Mouse (Mus musculus) B cell, adult 2 months (primary cell): ENCODE data around the gene Spag16.

Source experiments
- DNase-seq, 2 experiments: peaks; one replicate each; pipeline ENCODE4 v3.0.0; 2022

Spag16 gene

DNA sequence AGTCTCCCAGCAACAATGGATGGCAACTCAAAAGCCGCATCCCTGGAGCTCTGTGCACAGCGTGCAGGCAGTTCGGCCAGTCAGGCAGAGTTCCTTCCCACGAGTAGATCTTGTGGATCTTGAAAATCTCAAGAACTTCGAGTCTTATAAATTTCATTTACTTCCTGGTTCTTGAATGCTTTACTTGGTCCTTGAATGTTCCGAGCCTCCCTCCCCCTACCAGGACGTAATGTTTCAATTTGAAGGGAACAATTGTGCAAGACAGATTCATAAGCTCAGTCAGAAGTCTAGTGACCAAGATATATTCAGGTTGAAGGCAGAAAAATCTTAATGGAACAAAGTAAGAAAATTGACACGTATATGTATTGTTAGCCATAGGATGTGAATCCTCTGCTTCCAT, 277.9 kb downstream of the Spag16 start:
- no peak for DNase-seq

- no peak for DNase-seq
Observed at GRCm38 (mm10) chr1:70116212-70116982, 289.6 kb downstream of the Spag16 start.

DNA sequence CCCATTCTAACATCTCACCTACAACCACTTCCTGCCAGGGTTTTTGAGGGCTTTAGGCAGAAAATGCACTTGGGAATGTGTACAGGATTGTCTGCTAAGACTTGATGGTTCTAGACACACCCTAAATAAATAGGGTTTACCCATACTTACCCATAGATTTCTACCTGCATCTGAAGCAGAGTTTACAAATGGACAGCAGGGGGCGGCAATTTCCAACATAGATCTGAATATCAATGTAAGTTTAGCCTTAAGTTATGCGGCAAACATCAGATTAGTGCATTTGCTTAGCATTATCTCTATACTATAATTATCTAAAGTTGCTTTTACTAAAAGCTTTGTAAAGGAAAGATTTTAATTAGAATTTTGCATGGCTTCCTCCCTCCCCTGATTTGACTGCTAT, 301.3 kb downstream of the Spag16 start:
- DNase-seq, result no peak

- no peak for DNase-seq
Observed at GRCm38 (mm10) chr1:70135547-70135946, 308.8 kb downstream of the Spag16 start.

GRCm38 (mm10) chr1:70165343-70166158, 338.8 kb downstream of the Spag16 start:
- no peak for DNase-seq

GRCm38 (mm10) chr1:70180123-70180741, 353.5 kb downstream of the Spag16 start:
- DNase-seq, result no peak

- DNase-seq, result no peak
Observed at GRCm38 (mm10) chr1:70264815-70265214, 438.0 kb downstream of the Spag16 start.

GRCm38 (mm10) chr1:70265920-70266505, 439.2 kb downstream of the Spag16 start:
- no peak for DNase-seq

DNA sequence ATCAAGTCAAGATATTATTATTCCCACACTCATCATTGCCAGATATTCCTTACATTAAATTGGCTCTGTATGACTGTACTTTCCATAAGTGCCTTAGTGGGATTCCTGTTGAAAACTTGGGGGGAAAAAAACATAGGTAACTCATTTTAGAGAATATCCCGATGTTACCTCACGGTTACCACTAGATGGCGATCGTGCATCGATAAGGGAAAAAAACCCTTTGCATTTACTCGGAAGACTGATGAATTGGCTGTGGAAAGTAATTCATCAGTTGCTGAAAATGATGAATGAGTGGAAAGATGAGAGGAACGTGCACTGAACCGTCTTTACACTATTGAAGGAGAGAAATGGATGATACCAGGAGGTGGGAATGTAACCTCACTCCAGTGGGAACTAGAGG, 443.4 kb downstream of the Spag16 start:
- DNase-seq, result peak; percentile 26 to 33

- no peak for DNase-seq
Observed at GRCm38 (mm10) chr1:70272753-70273152, 446.0 kb downstream of the Spag16 start.

DNA sequence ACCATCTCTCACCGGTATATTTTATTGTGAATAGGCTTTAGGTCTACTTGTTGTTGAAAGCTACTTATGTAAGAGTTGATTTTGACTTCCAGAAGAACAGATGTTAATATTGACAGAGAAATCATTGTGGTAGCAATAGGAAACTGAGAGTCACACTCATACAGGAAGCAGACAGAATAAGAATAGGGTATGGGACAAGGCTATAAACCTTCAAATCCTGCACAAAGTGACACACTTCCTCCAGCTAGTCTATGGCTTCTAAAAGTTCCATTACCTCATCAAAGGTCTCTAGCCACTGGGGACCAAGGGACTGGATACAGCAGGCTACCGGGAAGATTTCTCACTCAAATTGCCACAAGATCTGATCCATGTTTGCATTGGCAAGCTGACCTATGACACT, 452.5 kb downstream of the Spag16 start:
- no peak for DNase-seq

- DNase-seq, result no peak
Observed at GRCm38 (mm10) chr1:70283388-70283787, 456.6 kb downstream of the Spag16 start.

DNA sequence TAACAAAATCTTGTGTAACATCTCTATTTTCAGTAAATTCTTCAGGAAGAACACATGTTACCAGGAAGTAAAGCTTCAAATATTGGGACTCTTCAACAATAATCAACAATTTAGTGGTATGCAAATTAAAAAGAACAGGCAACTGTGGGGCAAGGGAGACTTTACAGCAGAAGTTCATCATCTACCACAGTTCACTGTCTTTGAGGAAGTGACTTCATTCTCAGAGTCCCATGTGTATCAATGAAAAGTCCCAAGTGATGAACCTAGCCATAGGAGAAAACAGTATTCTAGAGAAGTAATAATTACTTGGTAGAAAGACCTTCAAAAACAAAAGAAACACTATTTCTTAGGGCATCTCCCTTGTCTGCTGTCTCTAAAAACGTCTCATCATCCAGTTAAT, 457.4 kb downstream of the Spag16 start:
- peak in 1 of 2 experiments; percentile 1 for DNase-seq

DNA sequence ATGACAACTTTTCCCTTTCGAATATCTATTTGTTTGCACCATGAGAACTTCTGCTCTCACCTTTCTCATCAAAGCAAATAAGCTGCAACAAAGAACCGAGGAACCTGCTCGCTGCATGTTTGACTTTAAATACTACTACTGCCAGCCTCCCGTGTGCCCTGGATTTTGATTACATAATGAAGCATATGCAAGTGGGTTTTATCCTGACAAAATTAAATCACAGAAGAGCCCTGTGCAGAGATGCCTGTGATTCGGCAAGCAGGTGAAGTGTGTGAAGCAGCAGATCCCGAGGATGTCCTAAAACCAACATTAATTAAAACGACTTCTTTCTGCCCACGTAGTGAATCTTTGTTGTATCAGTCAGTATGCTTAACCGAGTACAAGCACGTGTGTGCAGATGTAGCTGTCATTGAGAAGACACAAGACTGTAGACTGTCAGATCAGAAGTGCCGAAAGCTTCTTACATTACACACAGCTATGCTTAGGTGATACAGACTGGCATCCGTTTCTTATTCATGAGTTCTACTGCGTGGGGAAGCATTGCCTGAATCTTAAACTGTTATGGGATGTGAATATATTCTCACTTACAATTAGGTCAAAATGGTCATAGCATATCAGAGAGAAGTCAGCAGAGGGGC, 489.5 kb downstream of the Spag16 start:
- DNase-seq, result no peak

DNA sequence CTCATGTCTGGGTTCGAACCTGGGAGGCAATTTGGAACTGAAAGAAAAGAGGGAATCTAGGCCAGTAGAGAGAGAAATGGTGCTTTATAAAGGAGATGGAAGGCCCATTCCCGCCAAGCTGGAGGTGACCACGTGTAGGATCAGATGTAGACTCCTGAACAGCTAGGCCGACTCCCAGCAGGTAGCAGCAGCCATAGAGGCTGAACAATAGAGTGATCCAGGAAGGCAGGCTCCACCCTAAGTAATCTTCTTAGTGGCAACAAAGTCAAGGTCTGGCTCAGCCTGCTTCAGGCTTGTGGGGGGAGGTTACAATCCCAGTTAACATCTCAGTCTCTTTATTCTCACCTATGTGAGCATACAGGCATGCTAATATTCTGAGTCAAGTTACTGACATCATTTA, 494.2 kb downstream of the Spag16 start:
- DNase-seq, result no peak

DNA sequence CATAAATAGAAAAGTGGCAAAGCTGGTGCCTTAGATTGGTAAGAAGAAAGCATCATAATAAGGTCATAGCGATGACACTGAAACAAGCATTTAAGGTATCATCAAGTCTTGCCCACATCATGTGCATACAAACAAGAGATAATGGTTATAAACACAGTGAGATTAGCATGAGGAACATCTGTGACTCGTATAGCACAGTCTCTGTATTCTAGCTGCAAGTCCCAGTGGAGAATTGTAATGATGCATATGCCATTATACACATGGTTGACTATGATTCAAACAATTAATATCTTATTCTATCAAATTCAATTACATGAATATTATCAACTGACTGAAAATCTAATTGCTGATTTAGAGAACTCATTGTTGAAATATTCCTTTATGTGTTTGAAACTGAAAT, 519.4 kb downstream of the Spag16 start:
- DNase-seq, result no peak

DNA sequence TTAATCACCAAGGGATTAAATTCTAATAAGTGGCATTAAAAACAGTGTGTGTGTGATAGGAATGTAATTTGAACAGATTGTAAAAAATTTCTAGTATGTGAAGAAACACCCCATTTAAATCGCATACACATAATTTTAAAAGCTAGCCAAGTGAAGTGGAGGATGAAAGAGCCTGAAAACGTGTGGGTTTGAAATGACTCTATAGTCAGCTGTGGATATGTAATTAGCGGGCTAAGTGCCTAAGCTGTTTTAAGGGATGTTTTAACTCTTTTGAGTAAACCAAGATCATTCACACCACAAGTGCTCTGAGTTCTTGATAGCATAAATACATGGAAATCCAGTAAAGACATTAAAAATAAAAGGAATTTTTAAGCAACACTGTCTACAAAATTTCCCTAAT, 524.6 kb downstream of the Spag16 start:
- no peak for DNase-seq

DNA sequence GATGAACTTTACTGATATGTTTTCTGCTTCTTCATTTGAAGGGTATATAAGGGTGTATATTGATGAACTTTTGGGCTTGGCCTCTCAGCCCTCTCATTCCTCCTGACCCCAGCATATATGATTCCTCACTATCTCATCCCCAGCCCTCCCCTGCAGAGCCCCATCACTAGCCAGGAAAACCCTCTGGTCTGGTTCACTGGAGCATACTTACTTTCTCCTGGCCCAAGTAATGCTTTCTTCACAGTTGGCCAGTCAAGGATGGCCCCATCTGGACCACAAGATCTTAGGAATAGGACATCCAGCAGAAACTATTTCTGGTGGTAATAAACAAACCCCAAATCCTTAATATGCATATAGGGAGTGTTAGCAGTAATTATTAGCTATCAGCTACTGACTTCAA, 527.2 kb downstream of the Spag16 start:
- DNase-seq, result no peak

DNA sequence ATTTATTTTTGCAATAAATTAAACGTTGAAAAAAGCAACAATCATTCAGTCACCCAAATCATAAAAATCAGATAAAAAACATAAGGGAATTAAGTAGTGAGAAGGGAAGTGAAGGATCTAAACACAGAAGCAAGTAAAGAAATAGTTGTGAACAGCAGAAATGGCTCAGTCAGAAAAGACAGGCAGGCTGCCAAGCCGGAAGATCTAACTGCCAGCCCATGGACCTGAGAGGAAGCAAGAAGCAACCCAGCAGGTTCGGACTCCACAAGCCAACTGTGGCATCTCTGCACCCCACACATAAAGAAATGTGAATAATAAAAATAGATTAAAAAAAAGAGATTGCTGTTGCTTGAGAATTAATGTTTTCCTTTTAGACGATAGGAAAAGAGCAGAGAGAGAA, 545.0 kb downstream of the Spag16 start:
- DNase-seq, result no peak

DNA sequence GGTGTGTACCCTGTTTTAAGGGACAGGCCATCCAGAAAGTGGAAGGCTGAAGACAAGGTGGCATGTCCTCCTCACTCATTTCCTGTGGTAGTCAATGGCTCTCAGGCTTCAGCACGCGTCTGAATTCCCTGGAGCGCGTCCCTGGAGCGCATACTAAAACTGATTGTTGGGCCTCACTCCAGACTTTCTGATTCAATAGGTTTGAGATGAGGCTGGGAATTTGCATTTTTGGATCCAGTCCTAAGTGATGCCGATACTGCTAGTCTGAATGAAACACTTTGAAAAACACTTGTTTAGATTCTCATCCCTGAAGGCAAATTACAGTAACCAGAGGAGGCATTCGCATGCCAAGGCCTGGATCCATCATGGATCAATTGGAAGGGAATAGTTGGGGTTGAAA, 553.3 kb downstream of the Spag16 start:
- DNase-seq, result no peak

DNA sequence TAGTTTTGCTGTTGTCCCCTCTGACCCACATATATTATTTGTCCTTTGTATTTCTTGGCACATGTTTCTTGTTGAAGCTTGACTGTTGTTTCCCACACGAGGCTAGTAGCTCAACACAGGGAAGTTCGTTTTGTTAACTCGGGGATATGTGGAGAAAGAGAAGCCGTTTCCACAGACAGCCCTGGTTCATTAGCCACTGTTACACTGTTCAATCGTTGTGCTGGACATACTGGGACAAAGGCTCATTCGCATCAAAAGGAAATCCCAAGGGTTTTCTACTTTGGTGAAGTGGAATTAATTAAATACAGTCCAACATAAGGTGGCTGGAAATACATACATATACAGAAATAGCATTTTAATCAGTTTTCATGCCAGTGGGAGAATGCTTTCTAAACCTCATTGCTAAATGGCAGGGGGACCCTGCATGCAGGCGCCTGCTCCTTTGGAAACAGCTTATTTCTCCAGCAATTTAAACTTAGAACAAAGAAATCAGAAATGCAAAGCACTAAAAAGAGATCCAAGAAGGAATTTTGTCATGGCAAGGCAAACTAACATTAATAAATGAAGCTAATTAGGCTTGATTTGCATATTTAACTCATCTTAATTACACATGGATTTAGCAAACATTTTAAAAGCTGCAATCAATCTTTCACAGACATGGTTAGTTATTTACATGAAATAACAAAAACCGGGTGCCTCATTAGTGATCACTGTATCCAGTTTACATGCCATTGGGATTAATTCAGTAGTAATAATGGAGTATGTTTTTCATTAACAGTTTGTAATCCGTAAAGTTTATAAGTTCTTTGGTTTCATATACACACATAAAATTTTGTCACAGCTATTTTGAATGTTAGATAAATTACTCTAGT, 615.7 kb downstream of the Spag16 start:
- no peak for DNase-seq

GRCm38 (mm10) chr1:70479864-70480263, 653.1 kb downstream of the Spag16 start:
- no peak for DNase-seq
